Comparison of ENCODE assay signal across 20 mouse cellular contexts in genomic region chr11:6731505-6731904, GRCm38 (mm10).
A peak's percentile ranks its signal among the peaks of the same experiment; 100 is the strongest.
DNase-seq lines count a peak whose midpoint lies in the region; ATAC-seq and TF ChIP-seq lines count a peak whose summit lies in the region.
"Had no signal": no experiment of that assay in that cellular context is flagged by ENCODE, and none has a peak within 500 bp of the region (broad histone marks: within the 10 kb centered on the region; RNA-seq: fewer than 3 reads in every experiment).

No protein-coding gene starts in this region.

- WGBS in hindbrain, embryonic 16.5 days: 65% methylated on average over 5 of the region's 5 CpGs
- 87% methylated on average over 5 of the region's 5 CpGs for WGBS in hindbrain, embryonic 11.5 days
- 73% methylated on average over 5 of the region's 5 CpGs for WGBS in stomach, embryonic 16.5 days

- no peak for TF ChIP-seq RAD21 in MEL (IDR thresholded peaks at IDR 0.05; ENCODE audit: low read depth, low read length)

- DNase-seq in hindbrain, embryonic 11.5 days (ENCODE audit: low spot score): no peak
- DNase-seq in MEL (ENCODE audit: low read depth, low spot score): peak; percentile 30
- peak; percentile 60 for DNase-seq in brain, embryonic 14.5 days (ENCODE audit: low read depth)
- no peak for DNase-seq in thymus, adult 18-20 months
- no peak for DNase-seq in gastrocnemius, postnatal 4 days (ENCODE audit: low spot score in 2 of 2)
- DNase-seq: adrenal gland, adult 8-10 months; adrenal gland, postnatal 36 days; cerebellum, adult 11 months; cerebellum, adult 8-10 months; cerebellum, postnatal 14 days; embryo, embryonic 11 days; forebrain, postnatal 0 days; gastrocnemius, postnatal 14 days had no signal

- no peak overlapping the region for H3K9ac ChIP-seq in hindbrain, embryonic 16.5 days (ENCODE audit: low read depth, low read length)
- H3K9ac ChIP-seq in hindbrain, embryonic 11.5 days (ENCODE audit: low read depth, low read length): no peak overlapping the region
- no peak overlapping the region for H3K9ac ChIP-seq in MEL (ENCODE audit: control insufficient read depth, low read depth, low read length, poor library complexity, severe bottlenecking)
- no peak overlapping the region for H3K9ac ChIP-seq in stomach, embryonic 16.5 days (ENCODE audit: low read length)
- H3K9ac ChIP-seq: embryonic facial prominence, embryonic 12.5 days; forebrain, embryonic 13.5 days; forebrain, postnatal 0 days; heart, embryonic 12.5 days; hindbrain, embryonic 13.5 days had no signal

- H3K4me1 ChIP-seq in hindbrain, embryonic 16.5 days (ENCODE audit: control insufficient read depth, insufficient read depth, low read depth, low read length): no peaks in the 10 kb centered on the region
- no peaks in the 10 kb centered on the region for H3K4me1 ChIP-seq in hindbrain, embryonic 11.5 days (replicated peaks; ENCODE audit: control insufficient read depth, insufficient read depth, low read length)
- no peaks in the 10 kb centered on the region for H3K4me1 ChIP-seq in MEL (ENCODE audit: control insufficient read depth in 1 of 2, insufficient read depth in 2 of 2, low read length in 2 of 2)
- H3K4me1 ChIP-seq in stomach, embryonic 16.5 days (ENCODE audit: control insufficient read depth, insufficient read depth, low read length): 0 out of 2 replicates have a peak, but pooled peaks cover 2% of the 10 kb centered on the region
- H3K4me1 ChIP-seq: embryonic facial prominence, embryonic 12.5 days; forebrain, embryonic 13.5 days; heart, embryonic 12.5 days; hindbrain, embryonic 13.5 days had no signal

- no peak for TF ChIP-seq POLR2A in MEL (IDR thresholded peaks at IDR 0.05; ENCODE audit: control insufficient read depth in 1 of 2, insufficient read depth in 1 of 2, low read depth in 1 of 2, low read length in 2 of 2, poor library complexity in 1 of 2)
- no peak for TF ChIP-seq POLR2A in brain, embryonic 14.5 days (IDR thresholded peaks at IDR 0.05; ENCODE audit: borderline replicate concordance, extremely low read depth, insufficient read depth, insufficient read length, poor library complexity, severe bottlenecking)

- H3K4me3 ChIP-seq in hindbrain, embryonic 16.5 days (ENCODE audit: low read length): no peak overlapping the region
- H3K4me3 ChIP-seq in hindbrain, embryonic 11.5 days (ENCODE audit: low read depth, low read length): no peak overlapping the region
- H3K4me3 ChIP-seq in MEL (ENCODE audit: control insufficient read depth in 1 of 2, insufficient read depth in 1 of 2, low read depth in 2 of 2, low read length in 2 of 2): no peak overlapping the region
- no peak overlapping the region for H3K4me3 ChIP-seq in stomach, embryonic 16.5 days (replicated peaks; ENCODE audit: low read length)
- H3K4me3 ChIP-seq: embryonic facial prominence, embryonic 12.5 days; forebrain, embryonic 13.5 days; heart, embryonic 12.5 days; hindbrain, embryonic 13.5 days had no signal

- 0 out of 2 replicates have a peak, but pooled peaks have one; percentile 20 for ATAC-seq in hindbrain, embryonic 16.5 days
- no peak for ATAC-seq in hindbrain, embryonic 11.5 days (ENCODE audit: low FRiP score)
- ATAC-seq in stomach, embryonic 16.5 days (ENCODE audit: insufficient read depth, low FRiP score): no peak
- ATAC-seq: forebrain, embryonic 13.5 days; forebrain, postnatal 0 days; inflammation-experienced regulatory T-cells, adult 6 months had no signal

- H3K27ac ChIP-seq in hindbrain, embryonic 16.5 days (ENCODE audit: low read depth, low read length): no peak overlapping the region
- no peak overlapping the region for H3K27ac ChIP-seq in hindbrain, embryonic 11.5 days (ENCODE audit: low read depth, low read length)
- H3K27ac ChIP-seq in MEL (ENCODE audit: control insufficient read depth, low read depth, low read length): no peak overlapping the region
- 0 out of 2 replicates have a peak overlapping the region, but pooled peaks have one; percentile 49 for H3K27ac ChIP-seq in stomach, embryonic 16.5 days (ENCODE audit: low read length)
- H3K27ac ChIP-seq: embryonic facial prominence, embryonic 12.5 days; forebrain, embryonic 13.5 days; hindbrain, embryonic 13.5 days had no signal

- no peak overlapping the region for H3K4me2 ChIP-seq in hindbrain, embryonic 16.5 days (ENCODE audit: low read length)
- no peak overlapping the region for H3K4me2 ChIP-seq in hindbrain, embryonic 11.5 days (replicated peaks; ENCODE audit: low read depth, low read length)
- H3K4me2 ChIP-seq in stomach, embryonic 16.5 days (ENCODE audit: low read depth, low read length): no peak overlapping the region
- H3K4me2 ChIP-seq: embryonic facial prominence, embryonic 12.5 days; forebrain, embryonic 13.5 days; heart, embryonic 12.5 days; hindbrain, embryonic 13.5 days had no signal

- TF ChIP-seq EP300 in MEL (IDR thresholded peaks at IDR 0.05; ENCODE audit: low read depth in 1 of 2, low read length in 2 of 2): peak in 1 of 2 experiments; percentile 61; a peak in 1 of 4 replicates

- no peaks in the 10 kb centered on the region for H3K9me3 ChIP-seq in hindbrain, embryonic 16.5 days (ENCODE audit: control insufficient read depth, low read length)
- no peaks in the 10 kb centered on the region for H3K9me3 ChIP-seq in hindbrain, embryonic 11.5 days (ENCODE audit: control insufficient read depth, low read length)
- no peaks in the 10 kb centered on the region for H3K9me3 ChIP-seq in MEL (replicated peaks; ENCODE audit: insufficient read depth, low read length)
- no peaks in the 10 kb centered on the region for H3K9me3 ChIP-seq in stomach, embryonic 16.5 days (replicated peaks; ENCODE audit: control insufficient read depth, low read length)
- H3K9me3 ChIP-seq: embryonic facial prominence, embryonic 12.5 days; forebrain, embryonic 13.5 days; hindbrain, embryonic 13.5 days had no signal

- H3K27me3 ChIP-seq in hindbrain, embryonic 16.5 days (replicated peaks; ENCODE audit: control insufficient read depth, insufficient read depth, low read length): no peaks in the 10 kb centered on the region
- H3K27me3 ChIP-seq in hindbrain, embryonic 11.5 days (ENCODE audit: control insufficient read depth, insufficient read depth, low read length): no peaks in the 10 kb centered on the region
- H3K27me3 ChIP-seq in MEL (ENCODE audit: control insufficient read depth in 1 of 2, insufficient read depth in 2 of 2, low read length in 2 of 2): no peaks in the 10 kb centered on the region
- no peaks in the 10 kb centered on the region for H3K27me3 ChIP-seq in stomach, embryonic 16.5 days (ENCODE audit: control insufficient read depth, insufficient read depth, low read length)
- H3K27me3 ChIP-seq: embryonic facial prominence, embryonic 12.5 days; forebrain, embryonic 13.5 days; heart, embryonic 12.5 days; hindbrain, embryonic 13.5 days had no signal

- TF ChIP-seq CTCF in MEL (IDR thresholded peaks at IDR 0.05 in 2 of 3, conservative IDR thresholded peaks at IDR 0.05 in 1 of 3; ENCODE audit: control insufficient read depth in 1 of 3, insufficient read depth in 1 of 3, low read depth in 2 of 3, low read length in 3 of 3, poor library complexity in 1 of 3, severe bottlenecking in 1 of 3): no peak
- TF ChIP-seq CTCF in brain, embryonic 14.5 days (IDR thresholded peaks at IDR 0.05; ENCODE audit: borderline replicate concordance, extremely low read depth, insufficient read depth, insufficient read length): no peak

- no peaks in the 10 kb centered on the region for H3K36me3 ChIP-seq in hindbrain, embryonic 16.5 days (ENCODE audit: control insufficient read depth, insufficient read depth, low read length)
- H3K36me3 ChIP-seq in hindbrain, embryonic 11.5 days (ENCODE audit: control insufficient read depth, insufficient read depth, low read length): no peaks in the 10 kb centered on the region
- H3K36me3 ChIP-seq in MEL (ENCODE audit: control insufficient read depth in 1 of 2, insufficient read depth in 2 of 2, low read length in 2 of 2): no peaks in the 10 kb centered on the region
- no peaks in the 10 kb centered on the region for H3K36me3 ChIP-seq in stomach, embryonic 16.5 days (ENCODE audit: control insufficient read depth, insufficient read depth, low read length)
- H3K36me3 ChIP-seq: embryonic facial prominence, embryonic 12.5 days; heart, embryonic 12.5 days; hindbrain, embryonic 13.5 days had no signal

- no peaks in the 10 kb centered on the region for H3K79me2 ChIP-seq in MEL (ENCODE audit: control insufficient read depth, insufficient read depth, low read length, poor library complexity)

TF ChIP-seq in MEL, 35 proteins besides CTCF, POLR2A, EP300 and RAD21:
- no peak for TF ChIP-seq ZKSCAN1 (IDR thresholded peaks at IDR 0.05; ENCODE audit: low read depth, low read length)
- no peak for TF ChIP-seq MXI1 (IDR thresholded peaks at IDR 0.05; ENCODE audit: low read depth, low read length)
- no peak for TF ChIP-seq GABPA (IDR thresholded peaks at IDR 0.05; ENCODE audit: low read depth, low read length)
- TF ChIP-seq TCF12 (IDR thresholded peaks at IDR 0.05; ENCODE audit: low read depth, low read length): 0 out of 2 replicates have a peak, but pooled peaks have one; percentile 30

Comparison
In these comparisons a context has a peak if more than half of its experiments do, and no peak if none do; other contexts are left out.
1. DNase-seq: peak in MEL (single experiment) and brain, embryonic 14.5 days (single experiment); none in hindbrain, embryonic 11.5 days (single experiment), thymus, adult 18-20 months (0 of 2) and gastrocnemius, postnatal 4 days (0 of 2).